21 mouse cellular contexts compared by ENCODE assay signal in the genomic region with DNA sequence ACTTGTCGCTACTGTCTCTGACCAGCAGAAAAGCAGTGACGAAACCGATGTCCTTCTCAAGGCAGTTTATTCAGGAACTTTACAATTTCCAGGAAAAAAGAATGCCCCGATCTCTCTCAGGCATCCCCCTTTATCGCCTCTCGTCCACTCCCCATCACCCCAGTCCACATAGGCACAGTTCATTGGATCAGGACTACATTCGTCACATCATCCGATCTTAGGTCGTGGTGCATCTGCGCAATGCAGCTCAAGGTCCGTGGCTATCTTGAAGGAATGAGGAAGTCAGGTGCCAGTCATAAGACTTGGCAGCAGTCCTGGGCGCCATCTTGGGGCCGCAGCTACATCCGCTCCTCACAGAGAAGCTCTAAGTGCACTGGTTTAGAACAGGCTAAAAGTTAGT. TPM values are rescaled to one million over a fixed set of nuclear protein-coding genes. Genes with fewer than 3 reads are reported as not detected.
DNase-seq lines count a peak whose midpoint lies in the region; TF ChIP-seq lines count a peak whose summit lies in the region.
"Had no signal": no experiment of that assay in that cellular context is flagged by ENCODE, and none has a peak within 500 bp of the region (broad histone marks: within the 10 kb centered on the region; RNA-seq: fewer than 3 reads in every experiment).

No protein-coding gene starts in this region.

- H3K27ac ChIP-seq in testis, adult 2 months (ENCODE audit: control insufficient read depth, insufficient read depth, low read depth, low read length), result no peak overlapping the region
- peak overlapping the region; percentile 53; the same call in 1 of the 2 replicates for H3K27ac ChIP-seq in CH12.LX (ENCODE audit: insufficient read depth, low read depth)
- H3K27ac ChIP-seq in hindbrain, embryonic 10.5 days, result no peak overlapping the region
- H3K27ac ChIP-seq: embryonic facial prominence, embryonic 13.5 days; embryonic facial prominence, embryonic 15.5 days; forebrain, embryonic 10.5 days had no signal

- H3K9me3 ChIP-seq in CH12.LX (replicated peaks; ENCODE audit: low read length), result peaks cover 11% of the 10 kb centered on the region
- peaks cover 16% of the 10 kb centered on the region; the same call in 1 of the 2 replicates for H3K9me3 ChIP-seq in hindbrain, embryonic 10.5 days
- H3K9me3 ChIP-seq: embryonic facial prominence, embryonic 15.5 days had no signal

- dilution Hi-C loops in CH12.LX (cut with MboI; ENCODE audit: extremely low pct_ligation_motif_present, extremely low pct_unique_long_range_greater_than_20kb, low sequenced_read_pairs), result no loop called here

- H3K36me3 ChIP-seq in testis, adult 2 months (ENCODE audit: control insufficient read depth, insufficient read depth, low read length), result no peaks in the 10 kb centered on the region
- peaks cover 18 to 19% of the 10 kb centered on the region in 2 experiments for H3K36me3 ChIP-seq in CH12.LX (replicated peaks in 1 of 2; ENCODE audit: control insufficient read depth in 1 of 2, insufficient read depth in 1 of 2, low read length in 1 of 2)
- no peaks in the 10 kb centered on the region for H3K36me3 ChIP-seq in hindbrain, embryonic 10.5 days
- H3K36me3 ChIP-seq: embryonic facial prominence, embryonic 13.5 days; embryonic facial prominence, embryonic 15.5 days; forebrain, embryonic 10.5 days had no signal

- H3K4me3 ChIP-seq in testis, adult 2 months (ENCODE audit: control insufficient read depth, low read depth, low read length), result peak overlapping the region; percentile 65
- peak overlapping the region; percentile 54 to 73 (median 63) for H3K4me3 ChIP-seq in CH12.LX (replicated peaks in 1 of 3; ENCODE audit: low read depth in 2 of 3, low read length in 2 of 3, poor library complexity in 1 of 3)
- no peak overlapping the region for H3K4me3 ChIP-seq in hindbrain, embryonic 10.5 days
- H3K4me3 ChIP-seq: embryonic facial prominence, embryonic 13.5 days; embryonic facial prominence, embryonic 15.5 days; erythroblast, embryonic 14.5 days; forebrain, embryonic 10.5 days had no signal

- H3K27me3 ChIP-seq in testis, adult 2 months (ENCODE audit: control insufficient read depth, insufficient read depth, low read length), result no peaks in the 10 kb centered on the region
- no peaks in the 10 kb centered on the region for H3K27me3 ChIP-seq in CH12.LX (replicated peaks)
- no peaks in the 10 kb centered on the region for H3K27me3 ChIP-seq in hindbrain, embryonic 10.5 days (ENCODE audit: insufficient read depth, poor library complexity, severe bottlenecking)
- H3K27me3 ChIP-seq: embryonic facial prominence, embryonic 13.5 days; embryonic facial prominence, embryonic 15.5 days had no signal

- no peak overlapping the region for H3K4me2 ChIP-seq in CH12.LX (ENCODE audit: insufficient read depth, low read depth, poor library complexity, severe bottlenecking)
- H3K4me2 ChIP-seq: embryonic facial prominence, embryonic 13.5 days; embryonic facial prominence, embryonic 15.5 days had no signal

- in situ Hi-C loops in CH12.LX (cut with MboI; ENCODE audit: low pct_ligation_motif_present, low pct_unique_long_range_greater_than_20kb, low sequenced_read_pairs), result no loop called here

- peaks cover 38% of the 10 kb centered on the region for H3K79me2 ChIP-seq in CH12.LX (replicated peaks; ENCODE audit: control insufficient read depth, extremely low read depth, insufficient read depth, poor library complexity, severe bottlenecking)

- TF ChIP-seq EP300 in CH12.LX (IDR thresholded peaks at IDR 0.05; ENCODE audit: low read length), result no peak

- TF ChIP-seq POLR2A in testis, adult 2 months (IDR thresholded peaks at IDR 0.05; ENCODE audit: control insufficient read depth, low read depth, low read length), result no peak
- TF ChIP-seq POLR2A in CH12.LX (IDR thresholded peaks at IDR 0.05; ENCODE audit: low read depth, low read length), result peak; percentile 71

- TF ChIP-seq CTCF in testis, adult 2 months (IDR thresholded peaks at IDR 0.05; ENCODE audit: control insufficient read depth, insufficient read depth, insufficient replicate concordance, low read depth, low read length), result no peak
- no peak for TF ChIP-seq CTCF in CH12.LX (conservative IDR thresholded peaks at IDR 0.05 in 1 of 2, IDR thresholded peaks at IDR 0.05 in 1 of 2; ENCODE audit: low read depth in 2 of 2, low read length in 2 of 2)

- 93% methylated on average over 14 of the region's 14 CpGs for WGBS in hindbrain, embryonic 10.5 days

- no peak for DNase-seq in testis, postnatal 10 days (ENCODE audit: low spot score)
- DNase-seq in CH12.LX (ENCODE audit: extremely low read depth) (peak; percentile 89), MN1 (ENCODE audit: low spot score) (peak; percentile 53)
- DNase-seq in hindbrain, embryonic 10.5 days (ENCODE audit: low spot score), result no peak
- no peak for DNase-seq in kidney, postnatal 25 days
- DNase-seq: adrenal gland, adult 2 months; adrenal gland, postnatal 10 days; adrenal gland, postnatal 25 days; B cell, adult 2 months; cerebellum, adult 11 months; cerebellum, adult 18-20 months; cerebellum, adult 8-10 months; cerebellum, adult 9-11 months; cerebellum, postnatal 14 days; cerebellum, postnatal 36 days; embryo, embryonic 11 days had no signal

- no peak for TF ChIP-seq RAD21 in CH12.LX (IDR thresholded peaks at IDR 0.05; ENCODE audit: low read depth, low read length)

- peak overlapping the region; percentile 88 for H3K9ac ChIP-seq in CH12.LX (ENCODE audit: insufficient read depth, low read depth)
- H3K9ac ChIP-seq: embryonic facial prominence, embryonic 13.5 days; embryonic facial prominence, embryonic 15.5 days had no signal

- no peaks in the 10 kb centered on the region; the same call in 1 of the 2 replicates for H3K4me1 ChIP-seq in testis, adult 2 months (ENCODE audit: control insufficient read depth, insufficient read depth, low read length)
- peaks cover 0 to 2% of the 10 kb centered on the region in 2 experiments; a peak in 1 of 4 replicates for H3K4me1 ChIP-seq in CH12.LX (ENCODE audit: control insufficient read depth in 1 of 2, insufficient read depth in 2 of 2)
- no peaks in the 10 kb centered on the region for H3K4me1 ChIP-seq in hindbrain, embryonic 10.5 days (replicated peaks)
- H3K4me1 ChIP-seq: embryonic facial prominence, embryonic 13.5 days; embryonic facial prominence, embryonic 15.5 days; forebrain, embryonic 10.5 days had no signal

TF ChIP-seq in CH12.LX, 34 proteins besides CTCF, POLR2A, EP300 and RAD21:
- TF ChIP-seq TCF12 (IDR thresholded peaks at IDR 0.05; ENCODE audit: low read depth, low read length), result peak; percentile 69; the same call in 1 of the 2 replicates
- no peak for TF ChIP-seq MAFK (IDR thresholded peaks at IDR 0.05; ENCODE audit: insufficient replicate concordance, low read length)
- TF ChIP-seq E2F4 (IDR thresholded peaks at IDR 0.05; ENCODE audit: insufficient replicate concordance, low read depth, low read length), result no peak
- TF ChIP-seq MEF2A (IDR thresholded peaks at IDR 0.05; ENCODE audit: borderline replicate concordance, low read depth, low read length), result no peak
- TF ChIP-seq IRF4 (IDR thresholded peaks at IDR 0.05; ENCODE audit: low read depth, low read length), result no peak
- TF ChIP-seq MAX (IDR thresholded peaks at IDR 0.05; ENCODE audit: low read length), result 0 out of 2 replicates have a peak, but pooled peaks have one; percentile 24
- no peak for TF ChIP-seq ZNF384 (IDR thresholded peaks at IDR 0.05; ENCODE audit: low read depth, low read length)
- TF ChIP-seq NELFE (IDR thresholded peaks at IDR 0.05; ENCODE audit: low read depth, low read length), result peak; percentile 66; the same call in 1 of the 2 replicates
- no peak for TF ChIP-seq POLR2AphosphoS2 (IDR thresholded peaks at IDR 0.05; ENCODE audit: low read depth, low read length)
- TF ChIP-seq MAZ (IDR thresholded peaks at IDR 0.05; ENCODE audit: low read depth, low read length), result no peak
- TF ChIP-seq RCOR1 (conservative IDR thresholded peaks at IDR 0.05; ENCODE audit: low read depth, low read length), result no peak
- TF ChIP-seq TBP (conservative IDR thresholded peaks at IDR 0.05; ENCODE audit: low read depth, low read length), result peak; percentile 96
- no peak for TF ChIP-seq ZC3H11A (IDR thresholded peaks at IDR 0.05; ENCODE audit: low read depth, low read length)
- peak; percentile 55; the same call in 1 of the 2 replicates for TF ChIP-seq HCFC1 (IDR thresholded peaks at IDR 0.05; ENCODE audit: low read depth, low read length)
- peak; percentile 93 for TF ChIP-seq BHLHE40 (IDR thresholded peaks at IDR 0.05; ENCODE audit: low read depth, low read length)
- peak; percentile 83 for TF ChIP-seq NRF1 (IDR thresholded peaks at IDR 0.05; ENCODE audit: low read depth, low read length)
- TF ChIP-seq UBTF (IDR thresholded peaks at IDR 0.05; ENCODE audit: low read depth, low read length), result no peak
- no peak for TF ChIP-seq JUN (IDR thresholded peaks at IDR 0.05; ENCODE audit: insufficient read depth, low read depth, low read length)
- TF ChIP-seq GABPA (IDR thresholded peaks at IDR 0.05; ENCODE audit: insufficient replicate concordance, low read depth, low read length), result no peak
- TF ChIP-seq ZMIZ1 (IDR thresholded peaks at IDR 0.05; ENCODE audit: low read depth, low read length), result no peak; the same call in 1 of the 2 replicates
- TF ChIP-seq USF1 (IDR thresholded peaks at IDR 0.05; ENCODE audit: low read depth, low read length), result no peak
- TF ChIP-seq ZKSCAN1 (IDR thresholded peaks at IDR 0.05; ENCODE audit: borderline replicate concordance, low read depth, low read length), result no peak
- no peak for TF ChIP-seq MYC (IDR thresholded peaks at IDR 0.05; ENCODE audit: low read depth, low read length)
- 0 out of 2 replicates have a peak, but pooled peaks have one; percentile 25 for TF ChIP-seq ETS1 (conservative IDR thresholded peaks at IDR 0.05; ENCODE audit: low read depth, low read length)
- TF ChIP-seq CHD2 (IDR thresholded peaks at IDR 0.05; ENCODE audit: low read length), result no peak
- no peak for TF ChIP-seq CHD1 (IDR thresholded peaks at IDR 0.05; ENCODE audit: low read depth, low read length)
- 0 out of 2 replicates have a peak, but pooled peaks have one; percentile 20 for TF ChIP-seq SIN3A (IDR thresholded peaks at IDR 0.05; ENCODE audit: low read length)
- no peak for TF ChIP-seq MXI1 (IDR thresholded peaks at IDR 0.05; ENCODE audit: low read depth, low read length)
- TF ChIP-seq ELF1 (IDR thresholded peaks at IDR 0.05; ENCODE audit: low read depth, low read length), result peak; percentile 79

RNA-seq across cellular contexts. Expression of a gene that starts 19.0 kb away (rescaled TPM):
- polyA plus RNA-seq in testis, adult 2 months (2012; rRNA removed), result 38.8 and 49.4 TPM in 2 replicates
- 74.3 and 77.5 TPM in 2 replicates for total RNA-seq in CH12.LX (2012; rRNA removed)
- total RNA-seq in CH12.LX (2014; rRNA removed), result 105 and 110 TPM in 2 replicates
- 83.4 and 87.2 TPM in 2 replicates for polyA plus RNA-seq in CH12.LX (2012; ENCODE audit: insufficient read length, low read depth)
- 72.0 and 72.7 TPM in 2 replicates for polyA plus RNA-seq in hindbrain, embryonic 10.5 days (2016; fragmentation: Nextera tagmentation; extraction: Ambion mirVana)

Comparison
In these comparisons a context has a peak if more than half of its experiments do, and no peak if none do; other contexts are left out.
1. DNase-seq: peak in CH12.LX (single experiment) and MN1 (single experiment); none in testis, postnatal 10 days (single experiment), hindbrain, embryonic 10.5 days (single experiment) and kidney, postnatal 25 days (0 of 2).